Mouse (Mus musculus) CH12.LX (cell line): ENCODE data around the gene Rcc1l. TPM values are rescaled to one million over a fixed set of nuclear protein-coding genes. Genes with fewer than 3 reads are reported as not detected.

Source experiments
- DNase-seq: peaks from one replicate; pipeline ENCODE4 v3.0.0-alpha.2; 2013; ENCODE audit errors: extremely low read depth
- H3K27ac ChIP-seq: 2 replicates; pipeline ENCODE4 v1.5.1; 2012; ENCODE audit warnings: low read depth, mild to moderate bottlenecking, control low read depth, moderate library complexity; ENCODE audit not compliant: insufficient read depth
- H3K27me3 ChIP-seq: replicated peaks from 2 replicates; pipeline ENCODE3; 2012; ENCODE audit warnings: inconsistent platforms
- H3K36me3 ChIP-seq, 2 experiments: replicated peaks in 1 of 2; 2 replicates each; pipeline versions ENCODE3 to v1.6.1; 2012; ENCODE audit warnings: inconsistent platforms in 1 of 2, low read length in 1 of 2, mild to moderate bottlenecking in 1 of 2, mixed read lengths in 1 of 2, moderate library complexity in 1 of 2; ENCODE audit not compliant: control insufficient read depth in 1 of 2, insufficient read depth in 1 of 2
- H3K4me1 ChIP-seq, 2 experiments: 2 replicates each; pipeline ENCODE4 v1.6.1; 2012; ENCODE audit warnings: inconsistent platforms in 1 of 2, moderate library complexity in 1 of 2; ENCODE audit not compliant: insufficient read depth in 2 of 2, control insufficient read depth in 1 of 2
- H3K4me2 ChIP-seq: 2 replicates; pipeline ENCODE4 v1.6.1; 2012; ENCODE audit warnings: low read depth, mild to moderate bottlenecking, control low read depth; ENCODE audit not compliant: poor library complexity, insufficient read depth, severe bottlenecking
- H3K4me3 ChIP-seq, 3 experiments: fragments of 150-350 bp in 1 of 3; sonication (generic) in 1 of 3; replicated peaks in 1 of 3; 2 replicates each; pipeline versions ENCODE3 to v1.5.1; 2011 to 2012; ENCODE audit warnings: low read depth in 2 of 3, low read length in 2 of 3, mild to moderate bottlenecking in 2 of 3, moderate library complexity in 2 of 3, control low read depth in 1 of 3, improper control_type of control experiment in 1 of 3, inconsistent platforms in 1 of 3, mixed read lengths in 1 of 3; ENCODE audit not compliant: poor library complexity in 1 of 3
- H3K79me2 ChIP-seq: replicated peaks from 2 replicates; pipeline ENCODE4 v1.6.1; 2012; ENCODE audit warnings: mild to moderate bottlenecking, moderate library complexity; ENCODE audit not compliant: control insufficient read depth, poor library complexity, insufficient read depth, severe bottlenecking; ENCODE audit errors: extremely low read depth
- H3K9ac ChIP-seq: 2 replicates; pipeline ENCODE4 v1.6.1; 2012; ENCODE audit warnings: low read depth, mild to moderate bottlenecking, control low read depth, moderate library complexity; ENCODE audit not compliant: insufficient read depth
- H3K9me3 ChIP-seq: replicated peaks from 2 replicates; pipeline ENCODE3; 2012; ENCODE audit warnings: low read length, inconsistent platforms, mixed read lengths
- BHLHE40 ChIP-seq: IDR thresholded peaks from 2 replicates; pipeline ENCODE4 v1.6.1; 2011; ENCODE audit warnings: mild to moderate bottlenecking, low read depth, low read length, improper control_type of control experiment
- CHD1 ChIP-seq: IDR thresholded peaks from 2 replicates; pipeline ENCODE4 v1.6.1; 2012; ENCODE audit warnings: low read depth, low read length, improper control_type of control experiment, inconsistent platforms
- CTCF ChIP-seq, 2 experiments: IDR thresholded peaks in 1 of 2; conservative IDR thresholded peaks in 1 of 2; 2 replicates each; pipeline ENCODE4 v1.5.1; 2011 to 2012; ENCODE audit warnings: low read depth in 2 of 2, low read length in 2 of 2, improper control_type of control experiment in 1 of 2, inconsistent platforms in 1 of 2, mild to moderate bottlenecking in 1 of 2, moderate library complexity in 1 of 2
- ELF1 ChIP-seq: IDR thresholded peaks from 2 replicates; pipeline ENCODE4 v1.6.1; 2014; ENCODE audit warnings: low read depth, mild to moderate bottlenecking, inconsistent platforms, low read length, improper control_type of control experiment
- ETS1 ChIP-seq: conservative IDR thresholded peaks from 2 replicates; pipeline ENCODE4 v1.6.1; 2012; ENCODE audit warnings: low read depth, mild to moderate bottlenecking, inconsistent platforms, low read length, improper control_type of control experiment, moderate library complexity
- JUN ChIP-seq: IDR thresholded peaks from 2 replicates; pipeline ENCODE4 v1.6.1; 2011; ENCODE audit warnings: low read depth, mild to moderate bottlenecking, low read length, improper control_type of control experiment, moderate library complexity; ENCODE audit not compliant: insufficient read depth
- KAT2A ChIP-seq: IDR thresholded peaks from 2 replicates; pipeline ENCODE4 v1.6.1; 2012; ENCODE audit warnings: low read length, improper control_type of control experiment, inconsistent platforms; ENCODE audit not compliant: insufficient replicate concordance
- MAFK ChIP-seq: IDR thresholded peaks from 2 replicates; pipeline ENCODE4 v1.6.1; 2011; ENCODE audit warnings: low read length, improper control_type of control experiment; ENCODE audit not compliant: insufficient replicate concordance
- MAX ChIP-seq: IDR thresholded peaks from 2 replicates; pipeline ENCODE4 v1.6.1; 2011; ENCODE audit warnings: low read length, improper control_type of control experiment
- MXI1 ChIP-seq: IDR thresholded peaks from 2 replicates; pipeline ENCODE4 v1.6.1; 2011; ENCODE audit warnings: mild to moderate bottlenecking, low read depth, low read length, improper control_type of control experiment
- POLR2A ChIP-seq: IDR thresholded peaks from 2 replicates; pipeline ENCODE4 v1.6.1; 2011; ENCODE audit warnings: low read depth, mild to moderate bottlenecking, improper control_type of control experiment, low read length
- RCOR1 ChIP-seq: conservative IDR thresholded peaks from 2 replicates; pipeline ENCODE4 v1.6.1; 2012; ENCODE audit warnings: low read depth, mild to moderate bottlenecking, inconsistent platforms, low read length, improper control_type of control experiment
- SIN3A ChIP-seq: IDR thresholded peaks from 2 replicates; pipeline ENCODE4 v1.6.1; 2012; ENCODE audit warnings: low read length, improper control_type of control experiment, inconsistent platforms
- SMC3 ChIP-seq: IDR thresholded peaks from 2 replicates; pipeline ENCODE4 v1.6.1; 2011; ENCODE audit warnings: low read depth, low read length, improper control_type of control experiment
- TBP ChIP-seq: conservative IDR thresholded peaks from 2 replicates; pipeline ENCODE4 v1.6.1; 2011; ENCODE audit warnings: low read depth, low read length, improper control_type of control experiment
- UBTF ChIP-seq: IDR thresholded peaks from 2 replicates; pipeline ENCODE4 v1.6.1; 2012; ENCODE audit warnings: low read depth, mild to moderate bottlenecking, inconsistent platforms, low read length, improper control_type of control experiment, moderate library complexity
- ZKSCAN1 ChIP-seq: IDR thresholded peaks from 2 replicates; pipeline ENCODE4 v1.6.1; 2012; ENCODE audit warnings: low read depth, inconsistent platforms, low read length, improper control_type of control experiment, borderline replicate concordance
- ZNF384 ChIP-seq: IDR thresholded peaks from 2 replicates; pipeline ENCODE4 v1.6.1; 2012; ENCODE audit warnings: low read depth, low read length, improper control_type of control experiment, inconsistent platforms
- dilution Hi-C: fragments of 300-500 bp; cut with MboI; formaldehyde crosslinking; loops from 2 replicates; pipeline ENCODE4 v1.14.3; 2020; ENCODE audit warnings: low sequenced_read_pairs; ENCODE audit not compliant: extremely low pct_unique_long_range_greater_than_20kb, extremely low pct_ligation_motif_present
- in situ Hi-C: fragments of 300-500 bp; cut with MboI; formaldehyde crosslinking; loops from 3 replicates; pipeline ENCODE4 v1.14.3; 2019; ENCODE audit warnings: low sequenced_read_pairs, low pct_ligation_motif_present, low pct_unique_long_range_greater_than_20kb, mixed read lengths
- polyA plus RNA-seq: library from polyadenylated mRNA; unstranded; fragments of >175 nt; gene quantifications from 2 replicates; pipeline ENCODE4 v1.2.1, GENCODE M21; 2012; ENCODE audit warnings: low read depth; ENCODE audit not compliant: insufficient read length
- total RNA-seq, 2 experiments: library from RNA; depleted of rRNA; stranded (reverse); fragments of 300-350 nt in 1 of 2; fragments of >200 nt in 1 of 2; gene quantifications; 2 replicates each; pipeline ENCODE4 v1.2.3; 2012 to 2014

Rcc1l gene
- total and polyA plus RNA-seq, 3 experiments: 24.6 to 42.7 (median 31.0) TPM

GRCm38 (mm10) chr5:134225110-134225901 is 48.7 kb upstream of the Rcc1l start:
- H3K79me2 ChIP-seq: peaks cover 26% of the 10 kb centered on the region
- no peak for DNase-seq
- H3K27me3 ChIP-seq: no peaks in the 10 kb centered on the region
- peaks cover 54 to 71% of the 10 kb centered on the region in 2 experiments for H3K36me3 ChIP-seq
- H3K9me3 ChIP-seq: peaks cover 2% of the 10 kb centered on the region
- no peak for TF ChIP-seq ZKSCAN1
- TF ChIP-seq BHLHE40: no peak
- no peak for TF ChIP-seq RCOR1
- TF ChIP-seq POLR2A: peak; percentile 44; the same call in 1 of the 2 replicates
- TF ChIP-seq ZNF384: peak; percentile 79
- no peak for TF ChIP-seq JUN
- H3K27ac ChIP-seq: peak overlapping the region; percentile 44
- peak overlapping the region; percentile 18; the same call in 1 of the 2 replicates for H3K4me2 ChIP-seq
- in situ Hi-C loops: no loop called here
- H3K4me3 ChIP-seq: peak overlapping the region; percentile 15 to 57 (median 42)
- dilution Hi-C loops: no loop called here
- H3K4me1 ChIP-seq: peaks cover 15 to 44% of the 10 kb centered on the region in 2 experiments
- H3K9ac ChIP-seq: peak overlapping the region; percentile 9; the same call in 1 of the 2 replicates

- Histone ChIP-seq H3K4me3 (no peak overlapping the region), H3K9me3 (peaks cover 13% of the 10 kb centered on the region), H3K4me2 (no peak overlapping the region), H3K27ac (no peak overlapping the region), H3K36me3 (peaks cover 81 to 97% of the 10 kb centered on the region in 2 experiments), H3K4me1 (peaks cover 15 to 41% of the 10 kb centered on the region in 2 experiments), H3K9ac (no peak overlapping the region), H3K27me3 (no peaks in the 10 kb centered on the region), H3K79me2 (peaks cover 22% of the 10 kb centered on the region; the same call in 1 of the 2 replicates)
- dilution Hi-C loops (no loop called here), in situ Hi-C loops (no loop called here)
- no peak for DNase-seq
- no peak for TF ChIP-seq RCOR1
- TF ChIP-seq UBTF: no peak
- no peak for TF ChIP-seq CHD1
- no peak for TF ChIP-seq SMC3
- TF ChIP-seq TBP: no peak
- TF ChIP-seq SIN3A: no peak
- TF ChIP-seq ELF1: no peak
- no peak for TF ChIP-seq MXI1
- TF ChIP-seq ETS1: no peak
- TF ChIP-seq BHLHE40: no peak
- TF ChIP-seq KAT2A: no peak
- TF ChIP-seq POLR2A: no peak; the same call in 1 of the 2 replicates
- no peak for TF ChIP-seq MAFK
- TF ChIP-seq MAX: no peak
- no peak for TF ChIP-seq CTCF (conservative IDR thresholded peaks at IDR 0.05 in 1 of 2, IDR thresholded peaks at IDR 0.05 in 1 of 2; ENCODE audit: low read depth in 2 of 2, low read length in 2 of 2)
These were observed 45.2 kb upstream of the Rcc1l start for GRCm38 (mm10) chr5:134221708-134222150.
